Mouse (Mus musculus) layer of hippocampus, adult 8-10 months (tissue): ENCODE results near the gene Gm21883. TPM values are rescaled to one million over a fixed set of nuclear protein-coding genes. Genes with fewer than 3 reads are reported as not detected.
"Not testable (repeated sequence)": the region's sequence is repeated elsewhere in the genome, so short reads cannot be mapped to it uniquely, and the experiment has no call there.

Experiments used
- DNase-seq, 2 experiments: peaks; one replicate each; pipeline ENCODE4 v3.0.0; 2022; ENCODE audit warnings: low spot score in 2 of 2
- total RNA-seq, 4 experiments: library from RNA; stranded (reverse); gene quantifications; 2 replicates each; pipeline ENCODE4 v1.2.4; 2022

The Gm21883 gene
- not detected for total RNA-seq

DNA sequence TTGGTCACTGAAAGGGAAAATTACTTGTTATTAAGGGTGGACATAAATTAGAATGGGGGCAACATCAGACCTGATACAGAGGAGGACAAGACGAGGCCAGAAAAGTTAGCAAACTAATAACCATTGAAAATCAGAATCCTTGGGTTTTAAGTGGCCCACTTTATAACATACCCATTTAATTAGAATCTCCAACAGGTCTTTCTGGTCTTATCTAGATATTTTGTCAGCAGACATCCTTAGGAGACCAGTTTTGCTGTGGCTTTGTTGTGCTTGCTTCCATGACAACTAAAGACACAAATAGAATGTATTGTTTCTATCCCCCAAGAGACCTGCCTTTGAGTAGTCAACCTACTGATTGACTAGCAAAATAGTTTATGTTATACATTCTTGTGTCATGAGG lies at the start of gene Gm21883:
Gene Gm21883 (minus strand): TSS at position 101 of the 400 bp plus-strand sequence.
- DNase-seq: not testable (repeated sequence)

DNA sequence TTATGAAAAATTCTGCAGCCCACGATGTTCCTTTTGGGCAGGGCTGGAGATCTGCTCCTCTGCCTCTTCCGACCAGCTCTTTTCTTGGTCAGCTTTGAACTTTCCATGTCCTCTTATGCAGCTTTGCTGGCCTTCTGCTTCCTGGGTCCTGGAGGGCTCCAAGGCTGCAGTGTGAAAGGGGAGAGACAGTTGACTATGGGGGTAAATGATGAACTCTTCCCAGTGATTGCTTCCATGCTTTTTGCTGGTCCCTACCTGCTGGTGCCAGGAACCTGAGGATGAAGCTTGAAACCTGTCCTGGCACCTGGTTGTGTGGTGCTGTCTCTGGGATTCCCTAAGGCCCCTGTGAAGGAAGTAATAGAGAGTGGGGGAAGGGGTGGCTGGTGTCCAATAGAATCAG lies 44.7 kb upstream of the Gm21883 start, which contains the start of gene Spin2e:
Gene Spin2e (minus strand): TSS at position 101 of the 400 bp plus-strand sequence.
- DNase-seq: not testable (repeated sequence)

Other genes with a start within 250 kb of the Gm21883 start
- not detected for gene Btbd35f26, start 237.8 kb downstream of the Gm21883 start, total RNA-seq
- not detected for gene Btbd35f19, start 190.4 kb downstream of the Gm21883 start, total RNA-seq
- not detected for gene Spin2e, start 44.6 kb upstream of the Gm21883 start, total RNA-seq
- not detected for gene Btbd35f25, start 142.9 kb upstream of the Gm21883 start, total RNA-seq